Comparison of ENCODE assay signal across 8 mouse cellular contexts in the genomic region with DNA sequence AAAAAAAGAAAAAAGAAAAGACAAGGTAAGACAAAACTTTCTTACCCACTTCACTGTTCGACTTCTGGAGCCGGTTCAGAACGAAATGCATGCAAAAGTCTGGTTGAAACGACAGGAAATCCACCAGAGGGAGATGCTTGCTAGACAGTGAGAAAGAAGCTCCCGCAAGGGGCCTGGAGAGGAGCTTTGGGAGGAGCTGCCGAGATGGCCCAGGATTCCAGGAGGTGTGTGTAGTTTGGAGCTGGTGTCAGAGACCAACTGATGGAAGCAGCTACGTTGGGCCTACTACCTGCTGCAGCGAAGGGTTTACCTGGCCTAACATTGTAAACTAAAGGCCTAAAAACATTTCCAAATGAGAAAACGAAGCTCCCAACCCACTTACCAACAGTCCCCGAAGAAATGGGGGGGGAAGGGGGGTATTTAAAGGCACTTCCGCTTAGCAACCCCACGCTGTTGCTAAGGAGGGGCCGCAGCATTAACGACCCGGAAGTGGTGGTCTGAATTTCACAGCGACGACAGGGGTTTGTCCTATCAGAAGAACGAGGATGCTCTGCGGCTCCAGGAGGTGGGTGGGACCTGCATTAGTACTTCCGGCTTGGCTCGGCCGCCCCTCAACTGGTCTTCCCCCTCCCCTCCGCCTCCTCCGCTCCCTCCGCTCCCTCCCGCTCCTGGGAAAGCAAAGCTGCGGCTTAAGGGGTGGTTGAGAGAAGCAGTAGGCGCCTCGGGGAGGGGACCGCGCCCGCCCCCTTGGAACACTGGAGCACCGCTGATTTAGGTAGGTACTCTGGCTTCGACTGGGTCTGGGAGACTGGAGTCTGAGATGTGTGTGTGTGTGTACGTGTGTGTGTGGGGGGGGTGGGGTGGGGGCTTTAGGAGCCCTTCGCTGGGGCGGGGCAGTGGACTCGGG. TPM values are rescaled to one million over a fixed set of nuclear protein-coding genes. Genes with fewer than 3 reads are reported as not detected.
DNase-seq lines count a peak whose midpoint lies in the region; ATAC-seq and TF ChIP-seq lines count a peak whose summit lies in the region.

TSS of gene Trip4 (minus strand) at position 401 of the 907 bp plus-strand sequence.
TSS of gene Csnk1g1 (plus strand) at position 531 of the 907 bp plus-strand sequence.

- TF ChIP-seq POLR2A in cortical plate, adult 2 months (IDR thresholded peaks at IDR 0.05; ENCODE audit: extremely low read depth, insufficient read depth, low read length), result 0 out of 2 replicates have a peak, but pooled peaks have one; percentile 40

- H3K36me3 ChIP-seq in megakaryocyte, embryonic 14.5 days (replicated peaks; ENCODE audit: low read length), result peaks cover 20% of the 10 kb centered on the region

- H3K9me3 ChIP-seq in megakaryocyte, embryonic 14.5 days, result no peaks in the 10 kb centered on the region

- peak; percentile 45 for TF ChIP-seq CTCF in cortical plate, adult 2 months (IDR thresholded peaks at IDR 0.05; ENCODE audit: extremely low read depth, insufficient read depth, low read length)

- H3K4me1 ChIP-seq in cortical plate, adult 2 months (ENCODE audit: control insufficient read depth, insufficient read depth, low read length), result peaks cover 2% of the 10 kb centered on the region; the same call in 1 of the 2 replicates
- peaks cover 10% of the 10 kb centered on the region for H3K4me1 ChIP-seq in megakaryocyte, embryonic 14.5 days

- peak within 1 kb of the TSS; percentile 54 for H3K4me3 ChIP-seq in cortical plate, adult 2 months (ENCODE audit: insufficient read depth, low read length)
- H3K4me3 ChIP-seq in megakaryocyte, embryonic 14.5 days (replicated peaks), result peak within 1 kb of the TSS; percentile 97

- 0 out of 2 replicates have a peak within 1 kb of the TSS, but pooled peaks have one; percentile 60 for H3K27ac ChIP-seq in cortical plate, adult 2 months (ENCODE audit: insufficient read depth, low read length)

- peak; percentile 99 for ATAC-seq in activated CD4-positive, CD25-positive, alpha-beta regulatory T cell, adult 4 months

- no peaks in the 10 kb centered on the region for H3K27me3 ChIP-seq in megakaryocyte, embryonic 14.5 days (replicated peaks)

- peak; percentile 95 for DNase-seq in gastrocnemius, adult 8-10 months (ENCODE audit: low spot score in 2 of 2)
- peak; percentile 90 for DNase-seq in hindlimb bud, embryonic 11.5 days (ENCODE audit: extremely low spot score, low read depth, low spot score)
- DNase-seq in left cerebral cortex, adult 8-10 months (ENCODE audit: low spot score in 2 of 2), result peak; percentile 84 to 98
- peak; percentile 98 to 99 for DNase-seq in right cerebral cortex, postnatal 10 days (ENCODE audit: low spot score in 2 of 2)
- DNase-seq in urinary bladder, postnatal 25 days (ENCODE audit: low spot score), result peak; percentile 82

RNA-seq across cellular contexts. Expression of gene Trip4, which starts in this region (rescaled TPM):
- 10 to 100 TPM; 36.1 to 38.1 TPM for polyA plus RNA-seq in activated CD4-positive, CD25-positive, alpha-beta regulatory T cell, adult 4 months (2017; shearing (Covaris generic))
- polyA plus RNA-seq in cortical plate, adult 2 months (2012; rRNA removed), result 18.5 and 19.6 TPM in 2 replicates
- 10 to 100 TPM; 13.6 to 15.6 (median 14.4) TPM for total RNA-seq in gastrocnemius, adult 8-10 months (2022)
- 10 to 100 TPM; 34.1 to 37.8 (median 36.4) TPM for total RNA-seq in left cerebral cortex, adult 8-10 months (2022)
- polyA plus RNA-seq in megakaryocyte, embryonic 14.5 days (2012; ENCODE audit: insufficient read depth, low replicate concordance), result 0.58 TPM in 1 of 2 replicates, not detected in the other

RNA-seq across cellular contexts. Expression of gene Csnk1g1, which starts in this region (rescaled TPM):
- polyA plus RNA-seq in activated CD4-positive, CD25-positive, alpha-beta regulatory T cell, adult 4 months (2017; shearing (Covaris generic)), result 10 to 100 TPM; 40.6 to 53.7 TPM
- polyA plus RNA-seq in cortical plate, adult 2 months (2012; rRNA removed), result 20.6 and 22.4 TPM in 2 replicates
- total RNA-seq in gastrocnemius, adult 8-10 months (2022), result 1 to 10 TPM; 7.7 to 8.0 (median 7.7) TPM
- total RNA-seq in left cerebral cortex, adult 8-10 months (2022), result 10 to 100 TPM; 33.0 to 48.1 (median 44.8) TPM
- polyA plus RNA-seq in megakaryocyte, embryonic 14.5 days (2012; ENCODE audit: insufficient read depth, low replicate concordance), result 0.45 and 1.4 TPM in 2 replicates

Comparison
In these comparisons a context has a peak if more than half of its experiments do, and no peak if none do; other contexts are left out.
1. Peak in every context shown above with its lines: DNase-seq, ATAC-seq, H3K4me3 ChIP-seq and H3K27ac ChIP-seq.